Mouse (Mus musculus) layer of hippocampus, adult 9-11 months (tissue): Measurements from ENCODE around the gene Anapc15.
"Not testable (repeated sequence)": the region's sequence is repeated elsewhere in the genome, so short reads cannot be mapped to it uniquely, and the experiment has no call there.

Source experiments
- DNase-seq: peaks from one replicate; pipeline ENCODE4 v3.0.0; 2022

Gene Anapc15

DNA sequence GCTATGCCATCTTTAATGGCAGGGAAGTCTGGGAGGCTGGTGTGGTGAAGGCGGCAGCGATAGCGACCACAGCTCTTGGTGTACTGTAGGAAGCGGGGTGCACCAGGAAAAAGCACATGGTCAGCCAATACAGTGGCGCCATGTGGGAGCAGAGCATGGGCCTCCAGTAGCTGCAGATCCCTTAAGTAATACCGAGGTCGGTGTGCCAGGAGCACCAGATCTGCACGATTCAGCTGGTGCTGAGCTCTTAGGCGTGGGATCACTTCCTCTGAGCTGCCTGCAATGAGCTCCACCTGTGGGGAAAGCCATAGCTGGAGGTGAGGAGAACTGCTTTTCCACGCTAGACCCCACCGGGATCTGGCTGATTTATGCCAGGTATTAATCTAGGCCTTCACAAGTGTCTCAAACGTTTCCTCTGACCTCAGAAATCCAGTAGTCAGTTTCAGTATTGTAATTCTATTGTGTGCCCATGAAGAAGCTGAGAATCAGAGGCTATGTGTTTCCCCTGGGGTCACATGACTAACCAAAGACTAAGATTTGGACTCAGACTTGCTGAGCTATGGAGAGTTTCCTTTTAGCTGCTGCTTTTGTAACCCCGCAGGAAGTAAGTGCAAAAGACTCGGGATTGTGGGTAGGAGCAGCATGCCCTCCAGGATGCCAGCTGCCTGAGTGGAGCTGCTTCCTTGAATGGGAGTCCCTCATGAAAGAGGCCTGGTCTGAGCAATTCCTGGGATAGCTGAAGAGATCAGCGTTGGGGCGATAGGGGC, 37.0 kb downstream of the Anapc15 start:
- no peak for DNase-seq

DNA sequence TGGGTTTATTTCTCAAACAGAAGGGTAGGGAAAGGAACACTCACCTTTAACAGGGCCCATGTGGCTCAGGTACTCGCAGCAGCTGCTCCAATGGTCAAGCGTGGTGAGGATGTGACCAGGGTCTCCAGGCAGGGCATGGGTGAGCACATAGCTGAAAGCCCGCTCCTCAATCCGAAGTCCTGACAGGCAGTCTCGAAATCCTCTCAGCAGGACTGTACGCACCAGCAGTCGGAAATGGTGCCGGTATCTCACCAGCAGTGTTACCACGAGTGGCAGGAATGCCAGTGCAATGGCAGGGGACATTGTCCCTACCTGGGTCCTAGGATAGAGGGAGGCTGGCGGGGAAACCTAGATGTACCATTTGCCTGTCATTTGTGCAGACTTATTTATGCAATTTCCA, 38.5 kb downstream of the Anapc15 start:
- no peak for DNase-seq

DNA sequence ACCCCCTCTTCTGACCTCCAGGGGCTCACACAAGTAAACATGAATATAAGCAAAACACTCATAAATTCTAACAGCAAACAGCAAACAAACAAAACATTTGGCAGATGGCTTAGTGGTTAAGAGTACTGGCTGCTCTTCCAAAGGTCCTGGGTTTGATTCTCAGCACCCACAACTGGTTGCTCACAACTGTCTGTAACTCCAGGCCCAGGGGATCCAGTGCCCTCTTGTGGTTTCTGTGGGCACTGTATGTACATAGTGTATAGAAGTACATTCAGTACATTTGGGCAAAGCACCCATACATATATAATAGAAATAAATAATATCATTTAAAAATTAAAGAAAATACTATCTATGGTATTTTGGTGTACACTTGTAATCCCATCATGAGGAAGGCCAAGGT, 39.3 kb downstream of the Anapc15 start:
- DNase-seq: no peak

DNA sequence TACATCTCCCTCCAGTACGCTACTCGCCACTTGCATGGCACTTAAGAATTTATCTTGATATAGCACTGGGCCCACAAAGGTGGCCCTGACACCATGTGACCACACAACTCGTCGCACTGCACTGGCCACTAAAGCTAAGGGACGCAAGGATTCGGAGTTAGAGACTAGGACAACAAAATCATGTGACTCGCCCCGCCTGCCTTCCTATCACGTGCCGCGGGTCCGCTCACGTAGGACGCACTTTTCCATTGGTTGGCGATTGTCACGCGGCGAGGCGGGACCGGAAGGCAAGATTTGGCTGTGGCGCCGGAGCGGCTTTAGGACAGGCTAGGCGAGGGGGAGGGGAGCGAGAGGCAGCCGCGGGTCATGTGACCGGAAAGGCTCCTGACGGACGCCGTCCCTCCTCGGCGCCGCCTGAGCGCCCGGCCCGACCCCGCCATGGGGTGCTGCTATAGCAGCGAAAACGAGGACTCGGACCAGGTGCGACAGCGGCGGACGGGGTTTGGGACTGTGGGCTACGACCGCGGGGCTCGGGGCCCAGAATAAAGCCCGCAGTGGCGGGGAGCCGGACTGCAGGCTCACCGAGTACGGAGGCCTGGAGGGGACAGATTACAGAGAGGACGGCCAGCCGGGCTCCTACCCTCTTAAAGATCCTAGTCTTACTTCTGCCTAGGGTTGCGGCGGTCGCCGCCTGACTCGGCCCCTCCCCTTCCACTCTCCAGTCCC, 42.2 kb downstream of the Anapc15 start, which contains the start of gene Lamtor1:
Gene Lamtor1 (plus strand): TSS at position 344 of the 726 bp plus-strand sequence.
- peak; percentile 100 for DNase-seq

DNA sequence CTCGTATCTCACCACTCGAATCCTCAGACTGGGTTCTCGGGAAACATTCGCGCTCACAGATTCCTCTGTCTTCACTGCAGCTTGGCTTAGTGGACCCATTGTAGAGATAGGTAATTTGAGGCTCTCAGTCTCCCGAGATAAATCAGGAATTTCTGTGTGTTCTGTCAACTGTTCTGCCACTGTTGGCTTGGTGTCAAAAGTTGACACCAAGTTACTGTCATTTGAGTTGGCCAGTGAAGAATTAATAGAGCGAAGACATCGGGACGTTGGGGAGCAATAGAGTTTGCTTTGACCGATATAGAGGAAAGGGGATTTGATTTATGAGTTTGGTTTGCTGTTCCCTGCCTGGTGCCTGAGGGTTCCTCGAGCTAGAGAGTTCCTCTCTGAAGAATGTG, 42.8 kb downstream of the Anapc15 start, which contains the start of gene Tomt:
Gene Tomt (minus strand): TSS at position 73 of the 395 bp plus-strand sequence.
- DNase-seq: no peak

DNA sequence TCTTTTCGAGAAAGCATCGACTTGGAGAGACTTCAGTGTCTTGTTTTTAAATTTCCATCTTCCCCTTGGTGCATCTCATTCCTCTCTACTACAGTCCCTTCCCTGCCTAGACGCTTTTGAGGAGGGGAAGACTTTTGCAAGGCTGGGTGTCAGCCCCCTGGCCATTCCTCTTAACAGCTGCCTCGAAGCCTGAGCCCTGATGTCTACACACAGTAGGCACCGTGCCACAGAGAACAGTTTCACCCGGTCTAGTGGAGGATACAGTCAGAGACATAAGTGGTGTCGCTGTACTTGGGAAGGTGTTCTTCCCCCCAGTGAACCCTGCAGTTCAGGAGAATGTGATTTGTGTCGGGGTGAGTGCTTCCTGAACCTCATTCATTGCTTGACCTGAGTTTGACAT, 43.2 kb downstream of the Anapc15 start:
- DNase-seq: no peak

DNA sequence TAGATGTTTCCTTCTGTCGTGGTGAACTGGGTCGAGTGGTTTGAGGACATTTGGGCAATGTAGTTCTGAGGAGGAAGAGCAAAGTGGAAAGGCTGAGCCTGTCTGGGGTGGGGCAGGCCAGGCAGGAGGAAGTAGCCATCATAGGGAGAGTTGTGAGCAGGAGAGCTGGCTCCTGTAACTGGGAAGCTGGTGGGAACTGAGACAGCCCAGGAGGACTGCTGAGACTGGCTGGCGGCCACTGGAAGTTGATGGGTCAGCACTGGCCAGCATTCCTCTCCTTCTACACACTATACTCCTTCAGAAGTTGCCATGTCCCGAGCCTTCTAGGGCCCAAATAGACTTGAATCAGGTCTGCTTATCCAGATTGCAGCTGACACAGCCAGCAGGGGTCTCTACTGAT, 44.9 kb downstream of the Anapc15 start:
- DNase-seq: no peak

DNA sequence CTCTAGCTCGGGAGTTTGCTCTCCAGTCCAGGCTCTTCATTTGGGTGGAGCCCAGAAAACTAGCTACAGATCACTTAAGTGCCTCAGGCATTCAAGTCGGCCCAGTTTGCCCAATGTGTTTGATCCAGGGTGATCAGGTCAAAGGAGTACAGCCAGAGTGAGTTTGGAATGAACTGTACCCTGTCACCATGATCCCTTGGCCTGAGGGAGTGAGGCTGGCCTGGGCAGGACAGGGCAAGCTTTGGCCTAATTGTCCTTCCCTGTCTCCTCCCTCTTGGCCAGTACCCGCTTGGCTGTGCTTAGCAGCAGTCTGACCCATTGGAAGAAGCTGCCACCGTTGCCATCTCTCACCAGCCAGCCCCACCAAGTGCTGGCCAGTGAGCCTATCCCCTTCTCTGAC, 46.6 kb downstream of the Anapc15 start:
- no peak for DNase-seq

DNA sequence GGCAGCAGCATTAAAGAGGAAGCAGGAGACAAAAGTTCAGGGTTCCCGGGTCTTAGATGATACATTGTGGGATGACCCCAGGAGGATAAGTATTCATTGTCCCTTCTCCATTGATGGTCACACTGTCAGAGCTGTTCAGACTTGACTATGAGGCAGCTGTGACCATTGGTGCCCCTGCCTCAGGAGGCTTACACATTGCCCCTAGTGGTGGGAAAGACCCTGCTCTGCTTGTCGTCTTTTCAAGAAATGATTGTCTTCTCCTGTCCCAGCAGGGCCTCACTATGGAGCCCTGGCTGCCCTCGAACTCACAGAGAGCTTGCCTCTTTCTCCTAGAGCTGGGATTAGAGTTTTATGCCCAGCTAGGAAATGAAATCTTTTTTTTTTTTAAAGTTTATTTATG, 48.5 kb downstream of the Anapc15 start:
- DNase-seq: no peak

DNA sequence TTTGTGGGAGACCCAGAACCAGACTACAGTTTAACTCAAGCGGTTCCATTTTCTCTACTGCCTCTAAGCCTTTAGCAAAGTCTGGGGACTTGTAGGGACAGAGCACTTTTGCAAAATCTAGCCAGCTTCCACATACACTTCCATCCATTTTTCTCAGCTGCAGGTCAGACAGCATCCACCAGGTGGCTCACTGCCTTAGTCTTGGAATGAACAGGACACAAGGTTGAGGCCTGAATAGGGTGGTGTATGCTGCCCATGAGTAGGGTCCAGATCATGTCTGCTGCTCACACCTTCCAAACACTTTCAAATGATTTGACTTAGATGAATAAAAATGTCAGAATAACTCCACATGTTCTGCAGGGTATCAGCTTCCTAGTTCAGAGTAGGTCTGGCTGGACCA, 54.6 kb downstream of the Anapc15 start:
- no peak for DNase-seq

DNA sequence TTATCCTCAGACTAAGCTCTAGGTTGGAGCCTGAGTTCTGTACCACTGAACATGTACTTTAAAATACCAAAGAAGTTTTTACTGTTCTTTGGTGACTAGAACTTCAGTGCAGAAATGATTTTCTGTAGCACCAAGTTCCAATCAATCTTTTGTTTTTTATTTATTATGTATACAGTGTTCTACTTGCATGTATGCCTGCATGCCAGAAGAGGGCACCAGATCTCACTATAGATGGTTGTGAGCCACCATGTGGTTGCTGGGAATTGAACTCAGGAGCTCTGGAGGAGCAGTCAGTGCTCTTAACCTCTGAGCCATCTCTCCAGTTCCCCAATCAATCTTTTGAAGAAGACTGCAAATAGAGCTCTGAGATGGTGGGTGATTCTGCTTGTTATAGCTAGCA, 62.4 kb downstream of the Anapc15 start:
- DNase-seq: not testable (repeated sequence)

DNA sequence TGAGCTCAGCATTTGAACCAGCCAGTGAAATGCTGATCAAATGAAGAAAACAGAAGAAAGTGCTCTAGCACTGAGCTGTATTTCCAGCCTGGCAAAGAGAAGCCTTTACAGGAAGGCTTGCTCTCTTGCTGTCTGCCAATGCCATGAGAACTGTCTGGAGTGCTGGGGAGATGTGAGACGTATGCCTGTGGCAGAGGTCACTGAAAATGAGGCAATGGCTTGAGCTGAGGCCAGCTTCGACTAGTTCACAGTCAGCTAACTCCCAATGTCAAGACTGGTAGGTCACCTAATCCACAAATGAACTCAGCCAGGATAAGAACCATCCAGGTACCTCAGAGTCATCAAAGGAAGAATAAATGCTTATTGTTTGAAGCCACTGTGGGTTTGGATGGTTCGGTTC, 64.6 kb downstream of the Anapc15 start:
- DNase-seq: no peak

DNA sequence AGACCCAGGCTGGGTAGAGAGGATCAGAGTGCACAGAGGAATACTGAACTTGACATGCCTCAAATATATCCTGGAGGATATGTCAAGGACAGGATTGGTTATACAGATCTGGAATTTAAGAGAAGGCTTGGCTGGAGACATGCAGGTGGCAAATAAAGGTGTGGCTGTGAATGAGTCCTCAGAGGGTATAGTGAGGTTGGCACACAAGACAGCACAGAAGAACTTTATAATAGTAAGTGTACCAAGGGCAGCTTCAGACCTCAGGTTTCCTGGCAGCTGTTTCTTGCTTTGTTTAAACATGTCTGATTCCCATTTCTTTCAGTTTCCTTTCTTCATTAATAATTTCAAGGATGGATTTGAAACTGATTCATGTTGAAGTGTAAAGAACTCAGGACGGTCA, 69.0 kb downstream of the Anapc15 start:
- no peak for DNase-seq

DNA sequence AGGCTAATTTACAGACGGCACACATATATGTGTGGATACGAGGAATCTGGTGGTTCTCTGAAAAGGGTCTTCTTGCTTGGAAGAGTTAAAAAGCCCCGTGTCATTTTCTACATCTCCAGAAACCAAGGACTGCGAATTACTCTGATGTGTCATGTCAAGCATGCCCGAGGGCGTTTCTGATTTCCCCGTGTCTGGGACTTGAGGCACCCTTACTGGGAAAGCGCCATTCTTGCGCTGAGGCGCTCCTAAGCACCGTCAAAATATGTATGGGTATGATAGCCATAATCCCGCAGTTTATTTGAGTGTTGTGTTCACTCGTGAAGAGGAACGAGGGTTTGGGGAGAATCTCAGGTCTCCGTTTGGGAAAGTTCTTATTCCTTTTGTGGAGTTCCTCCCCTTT, 69.8 kb downstream of the Anapc15 start:
- DNase-seq: peak; percentile 12

DNA sequence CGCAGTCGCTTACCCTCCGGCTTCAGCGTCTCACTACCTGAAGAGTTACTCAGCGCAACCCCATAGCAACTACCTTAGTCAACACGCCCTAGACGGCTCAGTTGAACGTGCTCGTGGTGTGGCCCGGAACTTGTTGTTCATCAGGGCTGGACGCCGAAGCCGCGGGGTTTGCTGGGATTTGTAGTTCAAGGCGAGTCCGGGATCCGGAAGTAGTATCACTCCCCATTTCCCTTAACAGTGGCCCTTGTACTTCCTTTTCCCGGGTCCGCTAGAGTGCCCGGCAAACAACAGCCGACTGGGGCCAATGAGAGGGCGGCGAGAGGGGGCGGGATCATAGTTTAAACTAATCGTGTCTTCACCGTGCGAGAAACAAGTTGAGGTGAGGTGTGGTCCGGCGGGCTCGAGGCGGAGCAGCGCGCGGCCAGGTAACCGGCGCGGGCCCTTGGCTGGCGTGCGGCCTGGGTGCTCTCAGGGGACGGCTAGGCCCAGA, 70.3 kb downstream of the Anapc15 start, which contains the start of the genes Lrrc51 and Numa1:
Gene Lrrc51 (minus strand): TSS at position 145 of the 490 bp plus-strand sequence.
Gene Numa1 (plus strand): TSS at position 361 of the 490 bp plus-strand sequence.
- DNase-seq: peak; percentile 98

DNA sequence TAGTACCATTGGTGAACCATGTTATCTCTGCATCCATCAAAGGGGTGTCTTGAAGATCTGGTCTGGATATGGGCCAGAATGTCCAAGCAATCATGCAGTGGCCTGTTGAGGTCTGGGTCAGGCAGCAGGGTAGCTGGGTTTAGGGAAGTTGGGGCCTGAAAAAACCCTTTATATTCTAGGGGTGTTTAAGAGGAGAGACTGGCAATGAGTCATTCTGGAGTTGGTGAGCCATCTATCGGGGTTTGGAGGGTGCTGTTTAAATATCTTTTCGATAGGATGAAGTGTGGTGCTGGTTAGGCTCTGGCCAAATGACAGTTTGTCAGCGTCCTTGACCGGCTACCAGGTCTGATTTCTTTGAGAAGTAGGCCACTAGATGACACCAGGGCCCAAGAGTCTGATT, 72.4 kb downstream of the Anapc15 start:
- no peak for DNase-seq

DNA sequence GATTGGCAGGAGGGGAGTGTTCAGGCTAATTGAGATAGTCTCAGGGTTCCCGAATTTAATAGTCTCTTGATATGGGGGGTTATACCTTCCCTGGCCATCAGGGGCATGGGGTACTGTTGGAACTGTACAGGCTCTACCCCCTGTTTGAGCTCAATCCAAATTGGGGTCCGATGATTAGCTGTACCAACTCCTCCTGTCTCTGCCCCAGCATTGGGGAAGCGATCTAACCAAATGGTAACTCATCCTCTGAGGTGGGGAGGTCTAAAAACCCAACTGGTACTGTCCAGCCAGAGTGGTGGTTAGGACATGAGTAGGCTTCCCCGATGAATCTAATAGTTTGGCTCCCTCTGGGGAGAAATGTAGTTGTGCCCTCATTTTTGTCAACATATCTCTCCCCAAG, 73.5 kb downstream of the Anapc15 start:
- no peak for DNase-seq

DNA sequence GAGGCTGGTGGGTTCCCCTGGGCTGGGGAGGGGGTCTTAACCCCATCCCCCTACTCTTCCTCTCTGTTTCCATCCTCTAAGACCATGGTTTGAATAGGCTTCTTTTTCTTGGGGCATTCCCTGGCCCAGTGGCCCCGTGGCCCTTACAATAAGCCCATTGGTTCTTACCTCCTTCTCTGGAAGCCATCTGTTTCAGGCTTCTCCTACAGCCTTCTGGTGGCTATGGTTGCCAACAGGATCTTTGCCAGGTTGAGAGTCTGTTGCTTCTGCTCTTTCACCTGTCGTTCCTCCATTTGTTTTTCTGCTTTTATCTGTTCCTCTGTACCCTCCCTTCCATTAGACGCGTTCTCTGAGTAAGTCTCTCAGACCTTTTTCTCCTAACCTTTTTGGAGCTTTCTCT, 74.1 kb downstream of the Anapc15 start:
- DNase-seq: peak; percentile 49

DNA sequence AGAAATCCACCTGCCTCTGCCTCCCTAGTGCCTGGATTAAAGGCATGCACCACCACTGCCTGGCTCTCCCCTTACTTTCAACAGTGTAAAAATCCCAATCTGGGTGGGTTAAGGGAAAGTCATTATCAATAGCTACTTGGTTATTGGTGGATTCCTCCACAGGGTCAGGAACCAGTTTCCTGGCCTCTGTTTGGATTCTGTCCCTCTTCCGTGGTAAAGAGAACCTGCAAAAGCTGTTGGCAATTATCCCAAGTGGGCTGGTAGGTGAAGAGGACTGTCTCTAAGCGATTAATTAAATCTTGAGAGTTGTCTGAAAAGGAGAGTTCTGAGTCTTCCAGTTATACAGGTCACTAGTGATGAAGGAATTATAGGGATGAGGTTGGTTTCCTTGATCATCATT, 74.8 kb downstream of the Anapc15 start:
- no peak for DNase-seq

DNA sequence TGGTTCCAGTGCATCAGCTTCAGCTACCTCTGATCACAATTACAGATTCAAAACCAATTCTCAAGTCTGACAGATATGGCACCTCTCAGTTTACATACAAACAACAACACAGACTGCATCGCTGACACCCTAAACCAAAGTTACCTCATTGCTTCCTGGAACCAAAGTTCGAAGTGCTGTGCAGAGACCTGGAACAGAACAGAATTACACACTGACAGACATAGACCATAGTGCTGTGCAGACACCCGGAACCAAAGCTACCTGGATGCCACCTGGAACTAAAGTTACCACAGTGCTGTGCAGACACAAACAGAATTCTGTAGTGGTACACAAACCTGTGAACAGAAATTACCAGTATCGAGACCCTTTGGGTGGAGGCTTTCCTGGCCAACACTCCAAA, 76.2 kb downstream of the Anapc15 start:
- no peak for DNase-seq

DNA sequence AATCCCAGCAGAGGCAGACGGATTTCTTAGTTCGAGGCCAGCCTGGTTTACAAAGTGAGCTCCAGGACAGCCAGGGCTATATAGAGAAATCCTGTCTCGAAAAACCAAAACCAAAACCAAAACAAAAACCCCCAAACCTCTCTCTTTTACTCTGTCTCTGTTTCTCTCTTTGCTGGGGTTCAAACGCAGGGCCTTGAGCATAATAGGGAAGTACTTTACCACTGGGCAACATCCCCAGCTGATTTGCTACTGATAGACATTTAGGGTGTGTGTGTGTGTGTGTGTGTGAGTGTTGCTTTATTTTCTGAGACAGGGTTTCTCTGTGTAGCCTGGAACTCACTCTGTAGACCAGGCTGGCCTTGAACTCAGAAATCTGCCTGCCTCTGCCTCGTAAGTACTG, 85.5 kb downstream of the Anapc15 start:
- not testable (repeated sequence) for DNase-seq
